Mouse (Mus musculus): Measurements from ENCODE around the gene Dnaaf1. TPM values are rescaled to one million over a fixed set of nuclear protein-coding genes. Genes with fewer than 3 reads are reported as not detected.
A peak's percentile ranks its signal among the peaks of the same experiment; 100 is the strongest.

Dnaaf1 gene
- polyA plus RNA-seq, 1 experiment from 2014 or later, result 0.26 TPM

DNA sequence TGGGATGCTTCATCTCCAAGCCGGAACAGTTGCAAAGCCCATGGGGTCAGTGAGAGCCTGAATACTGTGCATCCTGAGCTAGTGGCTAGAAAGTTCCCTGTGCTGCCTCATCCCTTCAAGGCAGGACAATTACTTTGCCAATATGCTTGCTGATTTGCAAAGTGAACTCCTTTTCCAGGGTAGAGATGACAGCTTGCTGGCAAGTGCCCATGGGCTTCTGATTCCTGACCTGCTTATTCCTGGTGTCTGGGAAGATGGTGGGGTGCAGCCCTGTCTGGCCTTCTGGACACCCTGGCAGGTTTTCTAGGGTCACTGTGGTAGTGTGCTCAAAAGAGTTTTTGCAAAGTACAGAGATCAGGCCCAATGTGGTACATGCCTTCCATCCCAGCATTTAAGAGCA, 67.9 kb downstream of the Dnaaf1 start:
- WGBS, result 89% methylated on average over 1 of the region's 1 CpGs
- Histone ChIP-seq H3K36me3 (replicated peaks) (no peaks in the 10 kb centered on the region), H3K27me3 (no peaks in the 10 kb centered on the region), H3K4me2 (no peak overlapping the region), H3K4me3 (replicated peaks) (no peak overlapping the region), H3K27ac (no peak overlapping the region), H3K4me1 (0 out of 2 replicates have a peak, but pooled peaks cover 6% of the 10 kb centered on the region), H3K9ac (no peak overlapping the region), H3K9me3 (0 out of 2 replicates have a peak, but pooled peaks cover 2% of the 10 kb centered on the region)
- no peak for ATAC-seq (ENCODE audit: low FRiP score)

DNA sequence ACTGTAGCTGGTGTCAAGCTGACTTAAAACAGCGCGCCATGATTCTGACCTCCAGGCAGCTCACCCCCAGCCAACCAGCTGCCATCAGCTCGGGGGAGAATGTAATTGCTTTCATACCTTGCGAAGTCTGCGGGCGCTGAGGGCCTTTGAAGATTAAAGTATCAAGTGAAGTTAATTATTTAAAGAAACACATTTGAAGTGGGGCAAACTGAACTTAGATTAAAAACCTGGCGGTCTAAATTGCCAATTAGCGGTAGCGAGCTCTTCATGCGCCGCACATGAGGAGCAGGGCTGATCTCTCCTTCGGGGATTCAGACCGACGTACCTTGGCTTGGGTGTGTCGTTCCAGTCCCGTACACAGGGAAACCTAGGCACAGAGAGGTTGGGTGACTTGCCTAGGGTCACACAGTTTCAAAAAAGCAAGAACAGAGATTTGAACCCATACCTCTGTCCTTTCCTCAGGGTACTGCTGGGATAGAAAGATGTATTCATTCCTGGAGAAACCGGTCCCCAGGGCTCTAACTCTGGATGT, 69.5 kb downstream of the Dnaaf1 start:
- no peak overlapping the region for H3K4me3 ChIP-seq (replicated peaks)
- H3K27me3 ChIP-seq, result no peaks in the 10 kb centered on the region
- H3K36me3 ChIP-seq (replicated peaks), result no peaks in the 10 kb centered on the region
- no peak for ATAC-seq (ENCODE audit: low FRiP score)
- no peak overlapping the region for H3K4me2 ChIP-seq
- 0 out of 2 replicates have a peak overlapping the region, but pooled peaks have one; percentile 8 for H3K27ac ChIP-seq
- H3K9ac ChIP-seq, result no peak overlapping the region
- 78% methylated on average over 17 of the region's 17 CpGs for WGBS
- 0 out of 2 replicates have a peak, but pooled peaks cover 2% of the 10 kb centered on the region for H3K9me3 ChIP-seq
- 0 out of 2 replicates have a peak, but pooled peaks cover 6% of the 10 kb centered on the region for H3K4me1 ChIP-seq

DNA sequence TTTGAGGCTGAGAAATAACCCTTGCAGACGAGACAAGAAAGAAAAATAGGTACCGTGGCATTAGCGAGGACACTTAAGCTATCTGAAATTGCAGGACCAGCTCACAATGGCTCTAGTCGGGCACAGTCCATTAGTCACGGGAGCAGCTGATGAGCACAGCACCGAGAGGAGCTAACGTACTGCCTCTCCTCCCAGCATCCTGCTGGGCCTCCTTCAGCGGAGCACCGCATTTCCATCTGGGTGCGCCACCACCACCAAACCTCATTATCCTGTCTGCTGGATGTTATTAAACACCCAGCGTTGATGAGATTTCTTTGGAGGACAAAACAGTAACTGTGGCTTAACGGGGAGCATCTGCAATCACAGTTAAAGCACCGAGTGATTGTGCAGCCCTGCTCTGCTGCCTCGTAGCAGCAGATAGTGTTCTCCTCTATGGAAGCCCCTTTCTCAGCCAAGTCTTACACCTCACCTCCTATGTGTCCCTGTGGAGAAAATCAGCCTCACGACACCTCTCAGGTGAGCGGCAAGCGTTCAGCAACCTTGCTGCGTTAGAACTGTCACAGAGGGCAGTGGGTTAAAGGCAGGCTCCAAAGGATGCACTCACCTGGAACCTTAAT, 70.1 kb downstream of the Dnaaf1 start:
- Histone ChIP-seq H3K4me1 (0 out of 2 replicates have a peak, but pooled peaks cover 6% of the 10 kb centered on the region), H3K9me3 (0 out of 2 replicates have a peak, but pooled peaks cover 2% of the 10 kb centered on the region), H3K36me3 (replicated peaks) (no peaks in the 10 kb centered on the region), H3K4me3 (replicated peaks) (no peak overlapping the region), H3K27ac (peak overlapping the region; percentile 68), H3K4me2 (no peak overlapping the region), H3K9ac (no peak overlapping the region), H3K27me3 (no peaks in the 10 kb centered on the region)
- 0 out of 2 replicates have a peak, but pooled peaks have one; percentile 51 for ATAC-seq (ENCODE audit: low FRiP score)
- WGBS, result 56% methylated on average over 18 of the region's 18 CpGs

GRCm38 (mm10) chr8:119646197-119646596, 71.2 kb downstream of the Dnaaf1 start:
- Histone ChIP-seq H3K9me3 (0 out of 2 replicates have a peak, but pooled peaks cover 2% of the 10 kb centered on the region), H3K4me2 (no peak overlapping the region), H3K27ac (no peak overlapping the region), H3K9ac (no peak overlapping the region), H3K4me3 (replicated peaks) (no peak overlapping the region), H3K27me3 (no peaks in the 10 kb centered on the region), H3K4me1 (0 out of 2 replicates have a peak, but pooled peaks cover 6% of the 10 kb centered on the region), H3K36me3 (replicated peaks) (no peaks in the 10 kb centered on the region)
- ATAC-seq (ENCODE audit: low FRiP score), result no peak
- 84% methylated on average over 3 of the region's 3 CpGs for WGBS

- no peaks in the 10 kb centered on the region for H3K27me3 ChIP-seq
- H3K36me3 ChIP-seq (replicated peaks), result no peaks in the 10 kb centered on the region
- H3K4me3 ChIP-seq (replicated peaks), result no peak overlapping the region
- H3K4me1 ChIP-seq, result 0 out of 2 replicates have a peak, but pooled peaks cover 6% of the 10 kb centered on the region
- ATAC-seq (ENCODE audit: low FRiP score), result no peak
- H3K4me2 ChIP-seq, result no peak overlapping the region
- 0 out of 2 replicates have a peak, but pooled peaks cover 2% of the 10 kb centered on the region for H3K9me3 ChIP-seq
- WGBS, result 84% methylated on average over 7 of the region's 7 CpGs
- H3K27ac ChIP-seq, result no peak overlapping the region
- no peak overlapping the region for H3K9ac ChIP-seq
These were observed 71.8 kb downstream of the Dnaaf1 start for GRCm38 (mm10) chr8:119646846-119647245.

Other genes starting within 250 kb of the Dnaaf1 start
- gene Hsbp1, start 230.7 kb upstream of the Dnaaf1 start, polyA plus RNA-seq (2016; fragmentation: Nextera tagmentation; extraction: Ambion mirVana), result 348 and 359 TPM in 2 replicates
- 13.9 and 14.0 TPM in 2 replicates for gene Mlycd, start 180.4 kb upstream of the Dnaaf1 start, polyA plus RNA-seq (2016; fragmentation: Nextera tagmentation; extraction: Ambion mirVana)
- gene Osgin1, start 141.1 kb upstream of the Dnaaf1 start, polyA plus RNA-seq (2016; fragmentation: Nextera tagmentation; extraction: Ambion mirVana), result 0.13 and 0.65 TPM in 2 replicates
- gene Necab2, start 128.5 kb upstream of the Dnaaf1 start, polyA plus RNA-seq (2016; fragmentation: Nextera tagmentation; extraction: Ambion mirVana), result 14.6 and 15.4 TPM in 2 replicates
- gene Slc38a8, start 73.5 kb upstream of the Dnaaf1 start, polyA plus RNA-seq (2016; fragmentation: Nextera tagmentation; extraction: Ambion mirVana), result 0.20 TPM in 1 of 2 replicates, not detected in the other
- 89.7 and 92.4 TPM in 2 replicates for gene Mbtps1, start 16.5 kb upstream of the Dnaaf1 start, polyA plus RNA-seq (2016; fragmentation: Nextera tagmentation; extraction: Ambion mirVana)
- 97.2 and 102 TPM in 2 replicates for gene Hsdl1, start 52 bp upstream of the Dnaaf1 start, polyA plus RNA-seq (2016; fragmentation: Nextera tagmentation; extraction: Ambion mirVana)
- gene Taf1c, start 30.0 kb downstream of the Dnaaf1 start, polyA plus RNA-seq (2016; fragmentation: Nextera tagmentation; extraction: Ambion mirVana), result 14.7 and 15.9 TPM in 2 replicates
- gene Adad2, start 37.5 kb downstream of the Dnaaf1 start, polyA plus RNA-seq (2016; fragmentation: Nextera tagmentation; extraction: Ambion mirVana), result 0.09 and 0.13 TPM in 2 replicates
- gene Kcng4, start 60.4 kb downstream of the Dnaaf1 start, polyA plus RNA-seq (2016; fragmentation: Nextera tagmentation; extraction: Ambion mirVana), result 0.06 and 0.08 TPM in 2 replicates
- 0.47 and 1.0 TPM in 2 replicates for gene Wfdc1, start 91.1 kb downstream of the Dnaaf1 start, polyA plus RNA-seq (2016; fragmentation: Nextera tagmentation; extraction: Ambion mirVana)
- gene Atp2c2, start 124.8 kb downstream of the Dnaaf1 start, polyA plus RNA-seq (2016; fragmentation: Nextera tagmentation; extraction: Ambion mirVana), result 0.26 and 0.87 TPM in 2 replicates
- gene Tldc1, start 203.2 kb downstream of the Dnaaf1 start, polyA plus RNA-seq (2016; fragmentation: Nextera tagmentation; extraction: Ambion mirVana), result 10.9 and 12.7 TPM in 2 replicates